Mouse (Mus musculus) layer of hippocampus, adult 2 months (tissue): ENCODE results near the gene Pitpnm2. TPM values are rescaled to one million over a fixed set of nuclear protein-coding genes. Genes with fewer than 3 reads are reported as not detected.

Experiments
- DNase-seq, 2 experiments: peaks; one replicate each; pipeline ENCODE4 v3.0.0; 2022; ENCODE audit warnings: low spot score in 2 of 2
- H3K27ac ChIP-seq: fragments of 200-600 bp; 2 replicates; pipeline ENCODE4 v1.8.1; 2022
- H3K4me3 ChIP-seq: fragments of 200-600 bp; 2 replicates; pipeline ENCODE4 v1.8.1; 2022; ENCODE audit warnings: mild to moderate bottlenecking
- CTCF ChIP-seq: fragments of 200-600 bp; conservative IDR thresholded peaks from 2 replicates; pipeline ENCODE4 v1.8.1; 2022; ENCODE audit warnings: antibody characterized with exemption, mild to moderate bottlenecking, moderate library complexity
- total RNA-seq, 2 experiments: library from RNA; stranded (reverse); gene quantifications; 2 replicates each; pipeline ENCODE4 v1.2.3; 2021

Gene Pitpnm2
- total RNA-seq, 2 experiments from 2014 or later = 379 to 394 TPM

GRCm38 (mm10) chr5:124262090-124262489, 12.5 kb upstream of the Pitpnm2 start:
- DNase-seq = no peak
- Histone ChIP-seq H3K4me3 (no peak overlapping the region), H3K27ac (no peak overlapping the region)
- TF ChIP-seq CTCF = no peak

- peak; percentile 80 for TF ChIP-seq CTCF
- DNase-seq = no peak
- Histone ChIP-seq H3K4me3 (no peak overlapping the region), H3K27ac (no peak overlapping the region; the same call in 1 of the 2 replicates)
Measured at GRCm38 (mm10) chr5:124259133-124259532, 9.6 kb upstream of the Pitpnm2 start.

GRCm38 (mm10) chr5:124258026-124258425, 8.5 kb upstream of the Pitpnm2 start:
- H3K4me3 ChIP-seq = no peak overlapping the region
- DNase-seq = no peak
- 0 out of 2 replicates have a peak overlapping the region, but pooled peaks have one; percentile 10 for H3K27ac ChIP-seq
- TF ChIP-seq CTCF = no peak

GRCm38 (mm10) chr5:124255141-124255540, 5.6 kb upstream of the Pitpnm2 start:
- Histone ChIP-seq H3K4me3 (no peak overlapping the region), H3K27ac (no peak overlapping the region)
- TF ChIP-seq CTCF = no peak
- no peak for DNase-seq

GRCm38 (mm10) chr5:124253555-124253954, 4.0 kb upstream of the Pitpnm2 start:
- peak overlapping the region; percentile 55; the same call in 1 of the 2 replicates for H3K27ac ChIP-seq
- DNase-seq = no peak
- H3K4me3 ChIP-seq = no peak overlapping the region
- TF ChIP-seq CTCF = no peak

- TF ChIP-seq CTCF = no peak
- DNase-seq = no peak
- H3K27ac ChIP-seq = peak overlapping the region; percentile 55; the same call in 1 of the 2 replicates
- no peak overlapping the region for H3K4me3 ChIP-seq
Measured at GRCm38 (mm10) chr5:124252580-124253320, 3.2 kb upstream of the Pitpnm2 start.

GRCm38 (mm10) chr5:124251070-124251469, 1.5 kb upstream of the Pitpnm2 start:
- Histone ChIP-seq H3K4me3 (no peak overlapping the region), H3K27ac (no peak overlapping the region)
- no peak for DNase-seq
- TF ChIP-seq CTCF = no peak

GRCm38 (mm10) chr5:124248845-124249613, 531 bp downstream of the Pitpnm2 start:
- Histone ChIP-seq H3K27ac (peak overlapping the region; percentile 92), H3K4me3 (peak overlapping the region; percentile 66)
- no peak for TF ChIP-seq CTCF
- DNase-seq = no peak

- Histone ChIP-seq H3K27ac (peak overlapping the region; percentile 92), H3K4me3 (peak overlapping the region; percentile 66)
- DNase-seq = no peak
- no peak for TF ChIP-seq CTCF
Measured at GRCm38 (mm10) chr5:124247986-124248626, 1.5 kb downstream of the Pitpnm2 start.

GRCm38 (mm10) chr5:124247296-124247695, 2.3 kb downstream of the Pitpnm2 start:
- TF ChIP-seq CTCF = no peak
- DNase-seq = no peak
- Histone ChIP-seq H3K4me3 (peak overlapping the region; percentile 66), H3K27ac (peak overlapping the region; percentile 92)

GRCm38 (mm10) chr5:124244885-124245284, 4.7 kb downstream of the Pitpnm2 start:
- Histone ChIP-seq H3K27ac (no peak overlapping the region), H3K4me3 (no peak overlapping the region)
- DNase-seq = no peak
- no peak for TF ChIP-seq CTCF

GRCm38 (mm10) chr5:124244449-124244848, 5.1 kb downstream of the Pitpnm2 start:
- no peak for DNase-seq
- no peak overlapping the region for H3K27ac ChIP-seq
- no peak overlapping the region for H3K4me3 ChIP-seq
- TF ChIP-seq CTCF = no peak
